Mouse (Mus musculus): ENCODE data around the gene Igsf23.

GRCm38 (mm10) chr7:19932133-19932876 lies 18.3 kb downstream of the Igsf23 start:
- TF ChIP-seq CTCF (IDR thresholded peaks at IDR 0.05; ENCODE audit: borderline replicate concordance, insufficient read depth, low read length) (no peak), POLR2A (IDR thresholded peaks at IDR 0.05; ENCODE audit: low read depth, low read length) (no peak)
